Mouse (Mus musculus): ENCODE data around the gene Scd2. TPM values are rescaled to one million over a fixed set of nuclear protein-coding genes. Genes with fewer than 3 reads are reported as not detected.

Scd2 gene
- polyA plus RNA-seq, 1 experiment from 2014 or later: 150 TPM

DNA sequence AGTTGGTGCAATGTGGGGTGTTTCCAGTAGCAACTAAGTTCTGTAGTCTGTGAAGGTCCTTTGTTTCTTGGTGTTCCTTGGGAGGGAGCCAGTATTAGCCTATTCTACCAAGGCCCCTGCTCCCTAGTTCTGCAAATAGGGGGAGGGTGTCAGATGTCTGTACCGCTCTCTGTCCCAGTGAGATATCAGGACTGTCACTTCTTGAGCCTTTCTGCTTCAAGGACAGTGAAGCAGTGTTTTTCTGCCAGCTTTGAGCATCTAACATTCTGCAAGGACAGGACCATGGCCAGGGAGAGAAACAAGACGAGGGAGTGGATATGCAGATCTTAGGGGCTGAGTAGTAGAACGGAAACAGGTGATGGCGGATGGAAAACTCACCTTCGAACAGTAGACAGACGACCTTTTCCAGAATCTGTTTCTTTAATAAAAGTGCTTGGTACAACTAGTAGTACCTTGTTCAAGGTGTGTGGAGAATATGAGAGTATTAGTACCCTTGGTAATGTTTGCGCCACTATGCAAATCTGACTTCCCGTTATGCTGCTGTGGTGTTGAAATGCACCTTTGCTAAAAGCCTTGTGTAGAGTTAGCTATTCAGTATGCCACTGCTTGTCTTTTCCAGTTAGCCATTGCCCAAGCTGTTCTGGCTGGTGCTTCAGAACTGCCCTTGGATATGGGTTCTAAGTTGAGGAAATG, 3.7 kb downstream of the Scd2 start:
- H3K4me1 ChIP-seq (ENCODE audit: control insufficient read depth, insufficient read depth, low read length): peaks cover 64% of the 10 kb centered on the region
- H3K27me3 ChIP-seq (ENCODE audit: control insufficient read depth, insufficient read depth, low read length): no peaks in the 10 kb centered on the region
- H3K9me3 ChIP-seq (replicated peaks; ENCODE audit: control insufficient read depth, low read length): no peaks in the 10 kb centered on the region
- peaks cover 45% of the 10 kb centered on the region for H3K36me3 ChIP-seq (ENCODE audit: control insufficient read depth, insufficient read depth, low read length)
- H3K9ac ChIP-seq (ENCODE audit: low read depth, low read length): peak overlapping the region; percentile 65
- ATAC-seq (replicated peaks; ENCODE audit: insufficient number of reproducible peaks, low FRiP score, low TSS enrichment): no peak
- peak overlapping the region; percentile 97 for H3K4me2 ChIP-seq
- H3K4me3 ChIP-seq (ENCODE audit: low read depth, low read length): peak overlapping the region; percentile 81
- H3K27ac ChIP-seq (ENCODE audit: low read depth, low read length): no peak overlapping the region
- 65% methylated on average over 8 of the region's 8 CpGs for WGBS (ENCODE audit: insufficient replicate concordance)

DNA sequence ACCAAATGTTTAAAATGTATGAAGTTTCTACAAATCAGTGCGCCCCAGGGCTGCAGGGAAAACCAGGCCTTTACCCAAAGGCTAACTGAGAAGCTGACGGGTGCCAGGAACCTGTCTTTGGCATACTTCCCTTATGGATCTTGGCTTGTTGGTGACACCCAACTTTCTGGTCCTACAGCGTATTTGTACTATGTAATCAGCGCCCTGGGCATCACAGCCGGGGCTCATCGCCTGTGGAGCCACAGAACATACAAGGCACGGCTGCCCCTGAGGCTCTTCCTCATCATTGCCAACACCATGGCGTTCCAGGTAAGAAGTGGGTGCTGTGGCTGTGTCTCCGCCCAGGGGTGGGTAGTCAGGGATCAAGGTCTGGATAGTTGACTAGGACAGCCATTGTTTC, 4.4 kb downstream of the Scd2 start:
- H3K27ac ChIP-seq (ENCODE audit: low read depth, low read length): no peak overlapping the region
- H3K36me3 ChIP-seq (ENCODE audit: control insufficient read depth, insufficient read depth, low read length): peaks cover 50% of the 10 kb centered on the region
- WGBS (ENCODE audit: insufficient replicate concordance): 91% methylated on average over 9 of the region's 9 CpGs
- ATAC-seq (replicated peaks; ENCODE audit: insufficient number of reproducible peaks, low FRiP score, low TSS enrichment): no peak
- peak overlapping the region; percentile 97 for H3K4me2 ChIP-seq
- no peaks in the 10 kb centered on the region for H3K9me3 ChIP-seq (replicated peaks; ENCODE audit: control insufficient read depth, low read length)
- no peak overlapping the region for H3K9ac ChIP-seq (ENCODE audit: low read depth, low read length)
- H3K27me3 ChIP-seq (ENCODE audit: control insufficient read depth, insufficient read depth, low read length): no peaks in the 10 kb centered on the region
- H3K4me1 ChIP-seq (ENCODE audit: control insufficient read depth, insufficient read depth, low read length): peaks cover 58% of the 10 kb centered on the region
- H3K4me3 ChIP-seq (ENCODE audit: low read depth, low read length): peak overlapping the region; percentile 81

DNA sequence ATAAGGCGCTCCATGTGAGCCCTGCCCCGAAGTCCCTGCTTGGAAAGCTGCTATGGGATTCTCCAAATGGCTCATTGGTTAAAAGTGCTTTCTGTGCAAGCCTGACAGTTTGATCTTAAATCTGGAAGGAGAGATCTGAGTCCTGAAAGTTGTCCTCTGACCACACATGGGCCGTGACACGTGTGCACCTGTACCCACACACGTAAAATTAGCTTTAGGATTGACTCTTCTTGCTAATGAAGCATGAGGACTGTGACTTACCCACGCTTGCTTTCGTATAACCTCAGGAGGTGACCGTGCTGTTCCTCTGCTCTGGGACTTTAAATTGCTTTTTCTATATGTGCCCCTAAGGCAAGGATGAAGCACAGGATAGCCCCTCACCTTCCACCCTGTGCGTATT, 5.6 kb downstream of the Scd2 start:
- no peak overlapping the region for H3K27ac ChIP-seq (ENCODE audit: low read depth, low read length)
- peaks cover 53% of the 10 kb centered on the region for H3K4me1 ChIP-seq (ENCODE audit: control insufficient read depth, insufficient read depth, low read length)
- 0 out of 2 replicates have a peak overlapping the region, but pooled peaks have one; percentile 5 for H3K4me3 ChIP-seq (ENCODE audit: low read depth, low read length)
- peaks cover 58% of the 10 kb centered on the region for H3K36me3 ChIP-seq (ENCODE audit: control insufficient read depth, insufficient read depth, low read length)
- H3K9me3 ChIP-seq (replicated peaks; ENCODE audit: control insufficient read depth, low read length): no peaks in the 10 kb centered on the region
- no peak for ATAC-seq (replicated peaks; ENCODE audit: insufficient number of reproducible peaks, low FRiP score, low TSS enrichment)
- H3K4me2 ChIP-seq: no peak overlapping the region; the same call in 1 of the 2 replicates
- no peaks in the 10 kb centered on the region for H3K27me3 ChIP-seq (ENCODE audit: control insufficient read depth, insufficient read depth, low read length)
- 89% methylated on average over 9 of the region's 9 CpGs for WGBS (ENCODE audit: insufficient replicate concordance)
- no peak overlapping the region for H3K9ac ChIP-seq (ENCODE audit: low read depth, low read length)

DNA sequence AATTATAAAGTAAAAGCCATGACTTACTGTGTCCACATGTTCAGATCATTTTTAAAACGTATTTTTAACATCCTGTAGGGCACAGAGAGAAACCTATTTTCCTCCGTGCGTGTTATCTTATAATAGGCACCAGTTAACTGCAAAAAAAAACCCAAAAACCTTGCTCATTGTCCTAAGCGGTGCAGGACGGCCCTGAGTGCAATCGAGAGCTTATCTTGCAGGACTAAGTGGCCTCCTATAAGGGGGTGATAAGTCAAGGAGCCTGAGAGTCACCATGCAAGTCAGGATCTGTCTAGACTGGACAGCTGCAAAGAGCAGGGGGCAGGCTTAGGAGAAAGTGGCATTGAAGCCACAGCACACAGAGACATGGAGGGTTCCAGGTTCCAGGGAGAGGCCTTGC, 6.4 kb downstream of the Scd2 start:
- Histone ChIP-seq H3K4me2 (0 out of 2 replicates have a peak overlapping the region, but pooled peaks have one; percentile 0), H3K9ac (ENCODE audit: low read depth, low read length) (no peak overlapping the region), H3K27ac (ENCODE audit: low read depth, low read length) (no peak overlapping the region), H3K36me3 (ENCODE audit: control insufficient read depth, insufficient read depth, low read length) (peaks cover 67% of the 10 kb centered on the region), H3K4me3 (ENCODE audit: low read depth, low read length) (no peak overlapping the region), H3K9me3 (replicated peaks; ENCODE audit: control insufficient read depth, low read length) (no peaks in the 10 kb centered on the region), H3K4me1 (ENCODE audit: control insufficient read depth, insufficient read depth, low read length) (peaks cover 53% of the 10 kb centered on the region), H3K27me3 (ENCODE audit: control insufficient read depth, insufficient read depth, low read length) (no peaks in the 10 kb centered on the region)
- no peak for ATAC-seq (replicated peaks; ENCODE audit: insufficient number of reproducible peaks, low FRiP score, low TSS enrichment)
- 25% methylated on average over 6 of the region's 6 CpGs for WGBS (ENCODE audit: insufficient replicate concordance)

DNA sequence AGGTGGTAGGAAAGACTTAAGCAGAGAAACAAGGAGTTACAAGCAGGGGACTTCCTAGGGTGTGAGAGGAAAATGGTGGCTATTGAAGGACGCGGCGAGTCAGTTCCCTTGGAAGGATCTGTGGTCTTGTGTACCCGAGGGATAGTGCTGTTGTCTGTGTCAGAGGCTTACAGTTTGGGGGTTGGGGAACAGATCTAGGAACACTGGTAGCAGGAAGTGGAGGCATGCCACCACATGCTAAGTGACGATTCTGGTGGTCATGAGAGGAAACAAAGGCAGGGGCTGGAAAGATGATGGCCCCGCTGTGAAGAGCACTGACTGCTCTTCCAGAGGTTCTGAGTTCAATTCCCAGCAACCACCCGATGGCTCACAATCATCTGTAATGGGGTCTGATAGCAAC, 7.0 kb downstream of the Scd2 start:
- Histone ChIP-seq H3K4me3 (ENCODE audit: low read depth, low read length) (no peak overlapping the region), H3K36me3 (ENCODE audit: control insufficient read depth, insufficient read depth, low read length) (peaks cover 73% of the 10 kb centered on the region), H3K4me1 (ENCODE audit: control insufficient read depth, insufficient read depth, low read length) (peaks cover 48% of the 10 kb centered on the region), H3K4me2 (no peak overlapping the region), H3K27ac (ENCODE audit: low read depth, low read length) (no peak overlapping the region), H3K9ac (ENCODE audit: low read depth, low read length) (no peak overlapping the region), H3K9me3 (replicated peaks; ENCODE audit: control insufficient read depth, low read length) (no peaks in the 10 kb centered on the region), H3K27me3 (ENCODE audit: control insufficient read depth, insufficient read depth, low read length) (no peaks in the 10 kb centered on the region)
- 82% methylated on average over 7 of the region's 7 CpGs for WGBS (ENCODE audit: insufficient replicate concordance)
- ATAC-seq (replicated peaks; ENCODE audit: insufficient number of reproducible peaks, low FRiP score, low TSS enrichment): no peak

DNA sequence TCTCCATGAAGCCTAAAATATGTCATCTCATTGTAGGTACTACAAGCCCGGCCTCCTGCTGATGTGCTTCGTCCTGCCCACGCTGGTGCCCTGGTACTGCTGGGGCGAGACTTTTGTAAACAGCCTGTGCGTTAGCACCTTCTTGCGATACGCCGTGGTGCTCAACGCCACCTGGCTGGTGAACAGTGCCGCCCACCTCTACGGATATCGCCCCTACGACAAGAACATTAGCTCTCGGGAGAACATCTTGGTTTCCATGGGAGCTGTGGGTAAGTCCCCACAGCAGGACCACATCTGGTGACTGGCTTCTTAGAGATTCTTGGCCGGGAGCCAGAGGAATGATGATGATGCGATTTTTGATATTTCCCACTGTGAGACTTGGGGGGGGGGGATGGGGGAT, 7.7 kb downstream of the Scd2 start:
- Histone ChIP-seq H3K9ac (ENCODE audit: low read depth, low read length) (no peak overlapping the region), H3K4me1 (ENCODE audit: control insufficient read depth, insufficient read depth, low read length) (peaks cover 42% of the 10 kb centered on the region), H3K4me2 (no peak overlapping the region), H3K4me3 (ENCODE audit: low read depth, low read length) (no peak overlapping the region), H3K27me3 (ENCODE audit: control insufficient read depth, insufficient read depth, low read length) (no peaks in the 10 kb centered on the region), H3K36me3 (ENCODE audit: control insufficient read depth, insufficient read depth, low read length) (peaks cover 75% of the 10 kb centered on the region), H3K9me3 (replicated peaks; ENCODE audit: control insufficient read depth, low read length) (no peaks in the 10 kb centered on the region), H3K27ac (ENCODE audit: low read depth, low read length) (no peak overlapping the region)
- no peak for ATAC-seq (replicated peaks; ENCODE audit: insufficient number of reproducible peaks, low FRiP score, low TSS enrichment)
- 87% methylated on average over 16 of the region's 16 CpGs for WGBS (ENCODE audit: insufficient replicate concordance)

DNA sequence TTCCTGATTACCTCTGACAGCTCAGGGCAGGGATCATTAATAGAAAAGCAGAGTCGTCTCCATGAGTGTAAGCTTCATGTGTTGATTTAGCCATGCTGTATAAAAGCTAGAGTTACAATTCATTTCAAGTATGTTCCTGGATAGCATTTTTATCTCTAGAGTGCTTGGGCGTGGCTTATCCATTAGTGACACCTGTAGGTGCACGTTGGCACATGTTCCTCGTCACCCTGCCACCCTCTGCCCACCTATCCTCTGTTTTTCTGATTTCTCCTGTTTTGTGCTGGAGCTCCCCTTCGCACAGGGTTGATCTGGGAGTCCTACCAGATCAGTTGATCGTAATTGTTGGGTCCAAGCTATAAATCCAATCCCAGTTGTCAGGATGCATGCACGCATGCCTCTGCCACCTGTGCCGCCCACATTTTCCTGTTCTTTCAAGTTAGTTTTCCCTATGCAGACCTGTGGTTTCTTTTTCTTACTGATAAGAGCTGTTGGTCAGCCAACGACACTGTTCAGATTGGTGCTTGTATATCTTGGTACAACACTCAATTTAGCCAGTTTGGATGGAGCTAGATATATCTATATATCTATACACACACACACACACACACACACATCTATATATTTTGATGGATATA, 8.3 kb downstream of the Scd2 start:
- Histone ChIP-seq H3K4me1 (ENCODE audit: control insufficient read depth, insufficient read depth, low read length) (peaks cover 35% of the 10 kb centered on the region), H3K9me3 (replicated peaks; ENCODE audit: control insufficient read depth, low read length) (no peaks in the 10 kb centered on the region), H3K4me2 (no peak overlapping the region), H3K27me3 (ENCODE audit: control insufficient read depth, insufficient read depth, low read length) (no peaks in the 10 kb centered on the region), H3K4me3 (ENCODE audit: low read depth, low read length) (no peak overlapping the region), H3K27ac (ENCODE audit: low read depth, low read length) (no peak overlapping the region), H3K36me3 (ENCODE audit: control insufficient read depth, insufficient read depth, low read length) (peaks cover 74% of the 10 kb centered on the region), H3K9ac (ENCODE audit: low read depth, low read length) (no peak overlapping the region)
- ATAC-seq (replicated peaks; ENCODE audit: insufficient number of reproducible peaks, low FRiP score, low TSS enrichment): no peak
- WGBS (ENCODE audit: insufficient replicate concordance): 76% methylated on average over 9 of the region's 9 CpGs

DNA sequence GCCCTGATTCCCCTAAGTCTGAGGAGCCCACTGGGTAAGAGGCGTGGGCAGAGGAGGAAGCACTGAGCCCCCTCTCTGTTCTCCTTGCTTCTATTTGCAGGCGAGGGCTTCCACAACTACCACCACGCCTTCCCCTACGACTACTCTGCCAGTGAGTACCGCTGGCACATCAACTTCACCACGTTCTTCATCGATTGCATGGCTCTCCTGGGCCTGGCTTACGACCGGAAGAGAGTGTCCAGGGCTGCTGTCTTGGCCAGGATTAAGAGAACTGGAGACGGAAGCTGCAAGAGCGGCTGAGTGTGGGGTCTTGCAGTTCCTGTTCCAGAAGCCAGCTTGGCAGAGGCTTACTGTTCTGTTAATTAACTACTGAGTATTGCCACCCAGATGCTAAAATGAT, 9.4 kb downstream of the Scd2 start:
- Histone ChIP-seq H3K9ac (ENCODE audit: low read depth, low read length) (no peak overlapping the region), H3K36me3 (ENCODE audit: control insufficient read depth, insufficient read depth, low read length) (peaks cover 67% of the 10 kb centered on the region), H3K27ac (ENCODE audit: low read depth, low read length) (no peak overlapping the region), H3K9me3 (replicated peaks; ENCODE audit: control insufficient read depth, low read length) (no peaks in the 10 kb centered on the region), H3K27me3 (ENCODE audit: control insufficient read depth, insufficient read depth, low read length) (no peaks in the 10 kb centered on the region), H3K4me3 (ENCODE audit: low read depth, low read length) (no peak overlapping the region), H3K4me2 (no peak overlapping the region), H3K4me1 (ENCODE audit: control insufficient read depth, insufficient read depth, low read length) (peaks cover 24% of the 10 kb centered on the region)
- ATAC-seq (replicated peaks; ENCODE audit: insufficient number of reproducible peaks, low FRiP score, low TSS enrichment): no peak
- WGBS (ENCODE audit: insufficient replicate concordance): 86% methylated on average over 11 of the region's 11 CpGs

DNA sequence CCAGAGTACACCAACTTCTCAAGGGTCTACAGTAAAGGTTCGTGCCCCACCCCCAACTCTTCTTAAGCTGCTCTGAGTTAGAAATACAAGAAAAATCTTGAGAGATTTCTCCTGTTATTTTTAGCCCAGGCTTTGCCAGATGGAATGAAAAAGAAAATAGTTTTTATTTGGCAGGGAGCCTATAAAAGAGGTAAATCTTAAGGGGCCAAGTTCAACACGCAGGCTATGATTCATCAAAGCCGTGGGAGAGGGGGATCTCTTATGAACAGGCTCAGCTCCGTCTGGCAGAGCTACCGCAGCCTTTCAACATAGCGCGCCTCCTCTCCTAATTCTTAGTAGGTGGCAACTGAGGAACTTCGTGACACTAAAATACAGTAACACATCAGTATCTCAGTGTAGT, 10.0 kb downstream of the Scd2 start:
- Histone ChIP-seq H3K36me3 (ENCODE audit: control insufficient read depth, insufficient read depth, low read length) (peaks cover 65% of the 10 kb centered on the region), H3K4me1 (ENCODE audit: control insufficient read depth, insufficient read depth, low read length) (peaks cover 18% of the 10 kb centered on the region), H3K4me2 (no peak overlapping the region), H3K9me3 (replicated peaks; ENCODE audit: control insufficient read depth, low read length) (no peaks in the 10 kb centered on the region), H3K4me3 (ENCODE audit: low read depth, low read length) (no peak overlapping the region), H3K27ac (ENCODE audit: low read depth, low read length) (no peak overlapping the region), H3K27me3 (ENCODE audit: control insufficient read depth, insufficient read depth, low read length) (no peaks in the 10 kb centered on the region), H3K9ac (ENCODE audit: low read depth, low read length) (no peak overlapping the region)
- 85% methylated on average over 8 of the region's 8 CpGs for WGBS (ENCODE audit: insufficient replicate concordance)
- no peak for ATAC-seq (replicated peaks; ENCODE audit: insufficient number of reproducible peaks, low FRiP score, low TSS enrichment)
